Mouse (Mus musculus): Measurements from ENCODE around the gene Phldb3. TPM values are rescaled to one million over a fixed set of nuclear protein-coding genes. Genes with fewer than 3 reads are reported as not detected.

Phldb3 gene
- polyA plus RNA-seq, 1 experiment from 2014 or later = not detected

- Histone ChIP-seq H3K4me2 (ENCODE audit: low read length) (no peak overlapping the region), H3K27ac (ENCODE audit: low read length) (no peak overlapping the region), H3K9ac (replicated peaks; ENCODE audit: low read depth, low read length) (no peak overlapping the region), H3K9me3 (ENCODE audit: control insufficient read depth, low read length) (no peaks in the 10 kb centered on the region), H3K27me3 (replicated peaks; ENCODE audit: control insufficient read depth, insufficient read depth, low read length) (no peaks in the 10 kb centered on the region), H3K4me1 (replicated peaks; ENCODE audit: control insufficient read depth, insufficient read depth, low read length) (no peaks in the 10 kb centered on the region), H3K36me3 (ENCODE audit: control insufficient read depth, insufficient read depth) (peaks cover 9% of the 10 kb centered on the region), H3K4me3 (replicated peaks; ENCODE audit: low read length) (no peak overlapping the region)
- no peak for ATAC-seq
- 62% methylated on average over 5 of the region's 5 CpGs for WGBS
Observed at GRCm38 (mm10) chr7:24572455-24572854, 38.1 kb upstream of the Phldb3 start.

GRCm38 (mm10) chr7:24574224-24574796 lies 36.3 kb upstream of the Phldb3 start:
- H3K9me3 ChIP-seq (ENCODE audit: control insufficient read depth, low read length) = no peaks in the 10 kb centered on the region
- H3K4me2 ChIP-seq (ENCODE audit: low read length) = no peak overlapping the region
- H3K4me3 ChIP-seq (replicated peaks; ENCODE audit: low read length) = no peak overlapping the region
- H3K9ac ChIP-seq (replicated peaks; ENCODE audit: low read depth, low read length) = no peak overlapping the region
- no peaks in the 10 kb centered on the region for H3K27me3 ChIP-seq (replicated peaks; ENCODE audit: control insufficient read depth, insufficient read depth, low read length)
- no peak overlapping the region for H3K27ac ChIP-seq (ENCODE audit: low read length)
- no peak for ATAC-seq
- H3K4me1 ChIP-seq (replicated peaks; ENCODE audit: control insufficient read depth, insufficient read depth, low read length) = no peaks in the 10 kb centered on the region
- H3K36me3 ChIP-seq (ENCODE audit: control insufficient read depth, insufficient read depth) = no peaks in the 10 kb centered on the region; the same call in 1 of the 2 replicates
- WGBS = 67% methylated on average over 12 of the region's 12 CpGs

- no peaks in the 10 kb centered on the region for H3K9me3 ChIP-seq (ENCODE audit: control insufficient read depth, low read length)
Observed at GRCm38 (mm10) chr7:24577811-24578210, 32.8 kb upstream of the Phldb3 start.

GRCm38 (mm10) chr7:24584876-24585275 lies 25.7 kb upstream of the Phldb3 start:
- H3K27me3 ChIP-seq (replicated peaks; ENCODE audit: control insufficient read depth, insufficient read depth, low read length) = peaks cover 18% of the 10 kb centered on the region
- H3K9me3 ChIP-seq (ENCODE audit: control insufficient read depth, low read length) = no peaks in the 10 kb centered on the region
- no peaks in the 10 kb centered on the region for H3K36me3 ChIP-seq (ENCODE audit: control insufficient read depth, insufficient read depth)
- WGBS = 86% methylated on average over 6 of the region's 6 CpGs
- no peak overlapping the region for H3K4me2 ChIP-seq (ENCODE audit: low read length)
- no peak overlapping the region for H3K9ac ChIP-seq (replicated peaks; ENCODE audit: low read depth, low read length)
- H3K27ac ChIP-seq (ENCODE audit: low read length) = no peak overlapping the region
- ATAC-seq = no peak
- no peak overlapping the region for H3K4me3 ChIP-seq (replicated peaks; ENCODE audit: low read length)
- peaks cover 12% of the 10 kb centered on the region for H3K4me1 ChIP-seq (replicated peaks; ENCODE audit: control insufficient read depth, insufficient read depth, low read length)

More at GRCm38 (mm10) chr7:24577811-24578210, 32.8 kb upstream of the Phldb3 start:
- Histone ChIP-seq H3K27ac (ENCODE audit: low read length) (no peak overlapping the region), H3K36me3 (ENCODE audit: control insufficient read depth, insufficient read depth) (no peaks in the 10 kb centered on the region), H3K4me2 (ENCODE audit: low read length) (no peak overlapping the region), H3K4me1 (replicated peaks; ENCODE audit: control insufficient read depth, insufficient read depth, low read length) (no peaks in the 10 kb centered on the region), H3K27me3 (replicated peaks; ENCODE audit: control insufficient read depth, insufficient read depth, low read length) (no peaks in the 10 kb centered on the region), H3K9ac (replicated peaks; ENCODE audit: low read depth, low read length) (no peak overlapping the region), H3K4me3 (replicated peaks; ENCODE audit: low read length) (no peak overlapping the region)
- ATAC-seq = no peak
- 87% methylated on average over 10 of the region's 10 CpGs for WGBS

GRCm38 (mm10) chr7:24585995-24586394 lies 24.6 kb upstream of the Phldb3 start:
- no peak overlapping the region for H3K4me2 ChIP-seq (ENCODE audit: low read length)
- no peak for ATAC-seq
- WGBS = 44% methylated on average over 16 of the region's 16 CpGs

GRCm38 (mm10) chr7:24586828-24587227 lies 23.7 kb upstream of the Phldb3 start:
- H3K27ac ChIP-seq (ENCODE audit: low read length) = no peak overlapping the region; the same call in 1 of the 2 replicates
- H3K27me3 ChIP-seq (replicated peaks; ENCODE audit: control insufficient read depth, insufficient read depth, low read length) = peaks cover 18% of the 10 kb centered on the region
- H3K36me3 ChIP-seq (ENCODE audit: control insufficient read depth, insufficient read depth) = no peaks in the 10 kb centered on the region
- H3K4me3 ChIP-seq (replicated peaks; ENCODE audit: low read length) = peak overlapping the region; percentile 64
- peak overlapping the region; percentile 66 for H3K4me2 ChIP-seq (ENCODE audit: low read length)
- no peaks in the 10 kb centered on the region for H3K9me3 ChIP-seq (ENCODE audit: control insufficient read depth, low read length)
- ATAC-seq = peak; percentile 57
- WGBS = 4% methylated on average over 8 of the region's 8 CpGs
- peak overlapping the region; percentile 79 for H3K9ac ChIP-seq (replicated peaks; ENCODE audit: low read depth, low read length)
- peaks cover 12% of the 10 kb centered on the region for H3K4me1 ChIP-seq (replicated peaks; ENCODE audit: control insufficient read depth, insufficient read depth, low read length)

More at GRCm38 (mm10) chr7:24585995-24586394, 24.6 kb upstream of the Phldb3 start:
- Histone ChIP-seq H3K4me3 (replicated peaks; ENCODE audit: low read length) (no peak overlapping the region), H3K9ac (replicated peaks; ENCODE audit: low read depth, low read length) (no peak overlapping the region), H3K27me3 (replicated peaks; ENCODE audit: control insufficient read depth, insufficient read depth, low read length) (peaks cover 18% of the 10 kb centered on the region), H3K4me1 (replicated peaks; ENCODE audit: control insufficient read depth, insufficient read depth, low read length) (peaks cover 12% of the 10 kb centered on the region), H3K27ac (ENCODE audit: low read length) (no peak overlapping the region), H3K36me3 (ENCODE audit: control insufficient read depth, insufficient read depth) (no peaks in the 10 kb centered on the region), H3K9me3 (ENCODE audit: control insufficient read depth, low read length) (no peaks in the 10 kb centered on the region)

- H3K9me3 ChIP-seq (ENCODE audit: control insufficient read depth, low read length) = no peaks in the 10 kb centered on the region
- peaks cover 18% of the 10 kb centered on the region for H3K27me3 ChIP-seq (replicated peaks; ENCODE audit: control insufficient read depth, insufficient read depth, low read length)
- peak within 1 kb of the TSS; percentile 79 for H3K9ac ChIP-seq (replicated peaks; ENCODE audit: low read depth, low read length)
- ATAC-seq = peak; percentile 84
- no peaks in the 10 kb centered on the region for H3K36me3 ChIP-seq (ENCODE audit: control insufficient read depth, insufficient read depth)
- H3K4me2 ChIP-seq (ENCODE audit: low read length) = peak within 1 kb of the TSS; percentile 66
- H3K27ac ChIP-seq (ENCODE audit: low read length) = peak within 1 kb of the TSS; percentile 52; the same call in 1 of the 2 replicates
- peak within 1 kb of the TSS; percentile 64 for H3K4me3 ChIP-seq (replicated peaks; ENCODE audit: low read length)
- peaks cover 12% of the 10 kb centered on the region for H3K4me1 ChIP-seq (replicated peaks; ENCODE audit: control insufficient read depth, insufficient read depth, low read length)
- 2% methylated on average over 30 of the region's 30 CpGs for WGBS
Observed at GRCm38 (mm10) chr7:24587330-24588105, 23.0 kb upstream of the Phldb3 start, which contains the start of the genes Ethe1 and Zfp575. Ethe1 (plus strand) TSS chr7:24587543. Zfp575 (minus strand) TSS chr7:24587641.

- H3K36me3 ChIP-seq (ENCODE audit: control insufficient read depth, insufficient read depth) = no peaks in the 10 kb centered on the region
- H3K9me3 ChIP-seq (ENCODE audit: control insufficient read depth, low read length) = no peaks in the 10 kb centered on the region
- H3K27me3 ChIP-seq (replicated peaks; ENCODE audit: control insufficient read depth, insufficient read depth, low read length) = peaks cover 18% of the 10 kb centered on the region
- H3K27ac ChIP-seq (ENCODE audit: low read length) = no peak overlapping the region
- no peak overlapping the region for H3K4me2 ChIP-seq (ENCODE audit: low read length)
- no peak overlapping the region for H3K4me3 ChIP-seq (replicated peaks; ENCODE audit: low read length)
- 88% methylated on average over 13 of the region's 13 CpGs for WGBS
- peaks cover 14% of the 10 kb centered on the region for H3K4me1 ChIP-seq (replicated peaks; ENCODE audit: control insufficient read depth, insufficient read depth, low read length)
- H3K9ac ChIP-seq (replicated peaks; ENCODE audit: low read depth, low read length) = no peak overlapping the region
- no peak for ATAC-seq
Observed at GRCm38 (mm10) chr7:24588336-24588735, 22.2 kb upstream of the Phldb3 start.

GRCm38 (mm10) chr7:24591735-24592134 lies 18.8 kb upstream of the Phldb3 start:
- no peak overlapping the region for H3K9ac ChIP-seq (replicated peaks; ENCODE audit: low read depth, low read length)
- H3K27ac ChIP-seq (ENCODE audit: low read length) = no peak overlapping the region
- H3K36me3 ChIP-seq (ENCODE audit: control insufficient read depth, insufficient read depth) = no peaks in the 10 kb centered on the region
- H3K9me3 ChIP-seq (ENCODE audit: control insufficient read depth, low read length) = no peaks in the 10 kb centered on the region
- no peak overlapping the region for H3K4me2 ChIP-seq (ENCODE audit: low read length)
- peaks cover 23% of the 10 kb centered on the region for H3K4me1 ChIP-seq (replicated peaks; ENCODE audit: control insufficient read depth, insufficient read depth, low read length)
- H3K4me3 ChIP-seq (replicated peaks; ENCODE audit: low read length) = no peak overlapping the region
- WGBS = 76% methylated on average over 5 of the region's 5 CpGs
- no peaks in the 10 kb centered on the region for H3K27me3 ChIP-seq (replicated peaks; ENCODE audit: control insufficient read depth, insufficient read depth, low read length)
- ATAC-seq = no peak
